Mouse (Mus musculus) spleen, adult 12 weeks (tissue): ENCODE measurements around the gene Gm13420.
"Not testable (repeated sequence)": the region's sequence is repeated elsewhere in the genome, so short reads cannot be mapped to it uniquely, and the experiment has no call there.

Source experiments
- DNase-seq: peaks from one replicate; pipeline ENCODE4 v3.0.0; 2022; ENCODE audit warnings: low spot score

Gm13420 gene

GRCm38 (mm10) chr2:29738799-29739198 is 12.7 kb downstream of the Gm13420 start:
- DNase-seq: no peak

DNA sequence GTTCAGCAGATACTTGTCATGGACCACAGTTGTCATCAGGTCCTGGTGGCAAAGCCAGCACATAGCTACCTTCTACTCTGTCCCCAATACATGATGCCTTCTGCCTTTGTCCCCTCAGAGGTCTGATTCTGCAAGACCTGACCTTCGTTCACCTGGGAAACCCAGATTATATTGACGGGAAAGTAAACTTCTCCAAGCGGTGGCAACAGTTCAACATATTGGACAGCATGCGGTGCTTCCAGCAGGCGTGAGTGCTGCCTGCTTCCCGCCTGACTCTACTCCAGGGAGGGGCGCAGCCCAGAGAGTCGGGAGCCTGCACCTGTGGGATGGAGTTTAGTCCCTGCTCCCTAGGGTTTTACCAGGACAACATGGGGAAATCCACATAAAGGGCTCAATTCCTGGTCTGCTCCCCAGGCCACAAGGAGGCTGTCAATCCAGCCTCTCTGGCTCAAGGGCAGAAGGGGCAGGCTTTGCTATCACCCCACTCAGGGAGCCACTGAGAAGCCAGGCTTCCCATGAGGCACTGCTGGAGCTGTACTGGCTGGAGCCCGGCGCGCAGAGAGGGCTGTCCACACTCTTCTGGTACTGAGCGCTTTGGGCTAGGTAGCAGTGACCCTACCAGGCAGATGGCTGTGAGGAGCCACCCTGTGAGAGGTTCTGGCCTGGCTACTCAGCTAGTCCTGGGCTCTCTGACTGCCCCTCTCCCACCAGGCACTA is 14.1 kb downstream of the Gm13420 start:
- DNase-seq: no peak

GRCm38 (mm10) chr2:29735708-29736107 is 15.8 kb downstream of the Gm13420 start:
- DNase-seq: no peak

- DNase-seq: no peak
Measured at GRCm38 (mm10) chr2:29733348-29733747, 18.1 kb downstream of the Gm13420 start.

DNA sequence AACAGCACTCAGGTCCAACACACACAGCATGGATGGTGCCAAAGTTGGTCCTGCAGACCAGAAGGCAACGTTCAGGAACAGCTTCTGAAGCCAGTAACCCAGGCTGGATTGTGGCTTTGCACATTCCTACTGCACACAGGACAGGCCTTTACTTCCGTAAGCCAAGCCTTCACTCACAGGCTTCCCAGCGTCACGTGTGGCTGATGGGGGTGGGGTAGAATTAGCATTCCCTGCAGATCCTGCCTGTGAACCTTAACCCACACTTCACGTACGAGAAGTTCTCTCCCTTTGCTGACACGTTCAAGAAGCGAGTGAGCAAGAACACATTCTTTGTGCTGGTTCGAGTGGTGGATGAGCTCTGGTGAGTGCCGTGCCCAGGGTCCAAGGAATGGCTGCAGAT is 18.9 kb downstream of the Gm13420 start:
- no peak for DNase-seq

GRCm38 (mm10) chr2:29731545-29731944 is 19.9 kb downstream of the Gm13420 start:
- DNase-seq: no peak

GRCm38 (mm10) chr2:29729500-29729899 is 22.0 kb downstream of the Gm13420 start:
- DNase-seq: no peak

DNA sequence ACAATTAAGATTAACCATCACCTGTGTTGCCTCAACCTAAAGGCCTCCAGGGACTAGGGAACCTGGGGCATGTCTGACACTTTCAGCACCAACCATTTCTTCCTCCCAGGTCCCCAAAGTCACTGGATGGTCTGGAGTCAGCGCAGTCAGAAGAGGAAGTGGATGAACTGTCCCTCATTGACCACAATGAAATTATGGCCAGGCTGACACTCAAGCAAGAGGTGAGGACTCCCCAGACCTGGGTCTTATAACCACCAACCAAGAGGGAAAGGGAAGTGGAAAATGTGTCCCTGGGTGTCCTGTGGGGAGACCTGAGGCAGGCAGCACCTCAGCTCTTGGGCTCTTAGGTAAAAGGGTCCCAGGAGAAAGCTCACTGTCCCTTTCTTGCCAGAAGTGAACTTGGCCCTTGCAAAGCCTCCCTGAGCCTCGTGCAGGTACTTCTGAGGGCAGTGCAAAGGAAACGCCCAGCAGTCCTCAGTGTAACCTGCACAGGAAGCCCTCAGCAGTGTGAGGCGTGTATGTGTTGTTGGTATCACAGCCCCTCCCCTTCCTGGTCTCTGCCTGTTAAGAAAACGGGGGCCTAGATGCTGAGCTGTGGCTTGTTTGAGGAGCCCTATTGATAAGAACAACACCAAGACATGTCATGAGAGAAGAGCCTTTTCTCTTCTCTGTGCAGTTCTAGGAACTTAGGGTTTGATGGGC is 26.7 kb downstream of the Gm13420 start:
- no peak for DNase-seq

GRCm38 (mm10) chr2:29723132-29723531 is 28.4 kb downstream of the Gm13420 start:
- no peak for DNase-seq

- no peak for DNase-seq
Measured at GRCm38 (mm10) chr2:29718581-29718980, 32.9 kb downstream of the Gm13420 start.

DNA sequence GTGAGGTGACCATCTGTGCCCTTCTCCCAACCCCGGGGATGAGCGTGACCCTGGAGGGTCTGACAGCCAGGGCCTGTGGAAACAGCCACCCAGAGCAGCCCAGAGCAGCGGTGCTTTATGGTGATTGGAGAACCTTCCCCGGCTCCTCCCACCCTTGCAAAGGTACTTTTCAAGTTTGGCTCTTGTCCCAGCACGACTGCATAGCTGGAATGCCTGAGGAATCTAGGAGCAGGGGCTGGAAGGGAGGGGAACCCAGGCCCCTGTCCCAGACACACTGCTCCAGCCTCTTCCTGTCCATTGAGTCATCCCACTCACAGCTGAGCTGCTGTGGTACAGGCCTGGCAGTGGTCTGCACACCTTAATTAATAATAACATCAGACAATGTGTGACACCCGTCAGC is 34.8 kb downstream of the Gm13420 start:
- no peak for DNase-seq

DNA sequence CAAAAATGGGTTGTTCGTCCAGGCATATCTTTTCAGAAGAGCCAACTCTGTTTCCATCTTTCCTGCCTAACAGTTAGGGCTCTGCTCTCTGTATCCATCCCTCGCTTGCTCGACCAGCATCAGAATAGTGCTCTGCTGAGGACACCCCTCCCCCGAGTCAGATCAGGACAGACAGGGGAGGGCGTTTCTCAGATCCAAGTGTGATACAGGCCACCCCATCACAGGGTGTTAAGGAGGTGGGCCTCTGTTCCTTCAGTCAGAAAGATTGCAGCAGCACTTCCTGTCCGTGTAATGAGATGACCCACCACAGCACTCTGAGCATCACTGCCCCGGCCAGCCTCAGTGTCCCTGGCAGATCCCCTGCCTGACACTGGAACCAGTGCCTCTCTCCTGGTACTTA is 35.3 kb downstream of the Gm13420 start:
- DNase-seq: no peak

GRCm38 (mm10) chr2:29714127-29714526 is 37.4 kb downstream of the Gm13420 start:
- DNase-seq: no peak

- DNase-seq: no peak
Measured at GRCm38 (mm10) chr2:29713501-29713900, 38.0 kb downstream of the Gm13420 start.

- no peak for DNase-seq
Measured at GRCm38 (mm10) chr2:29711877-29712276, 39.6 kb downstream of the Gm13420 start.

GRCm38 (mm10) chr2:29711038-29711437 is 40.4 kb downstream of the Gm13420 start:
- DNase-seq: no peak

DNA sequence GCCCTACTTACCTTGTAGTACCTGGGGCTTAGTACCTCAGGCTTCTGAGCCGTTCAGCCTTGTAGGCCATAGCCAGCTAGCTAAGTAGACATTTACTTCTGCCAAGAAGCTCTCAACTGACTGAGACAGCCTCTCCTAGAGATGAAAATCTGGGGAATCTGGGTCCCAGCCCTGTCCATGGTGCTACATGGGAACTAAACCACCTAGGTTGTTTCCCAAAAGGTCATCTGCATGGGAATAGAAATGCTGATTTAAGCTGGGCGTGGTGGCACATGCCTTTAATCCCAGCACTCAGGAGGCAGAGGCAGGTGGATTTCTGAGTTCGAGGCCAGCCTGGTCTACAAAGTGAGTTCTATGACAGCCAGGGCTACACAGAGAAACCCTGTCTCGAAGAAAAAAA is 43.3 kb downstream of the Gm13420 start:
- not testable (repeated sequence) for DNase-seq

DNA sequence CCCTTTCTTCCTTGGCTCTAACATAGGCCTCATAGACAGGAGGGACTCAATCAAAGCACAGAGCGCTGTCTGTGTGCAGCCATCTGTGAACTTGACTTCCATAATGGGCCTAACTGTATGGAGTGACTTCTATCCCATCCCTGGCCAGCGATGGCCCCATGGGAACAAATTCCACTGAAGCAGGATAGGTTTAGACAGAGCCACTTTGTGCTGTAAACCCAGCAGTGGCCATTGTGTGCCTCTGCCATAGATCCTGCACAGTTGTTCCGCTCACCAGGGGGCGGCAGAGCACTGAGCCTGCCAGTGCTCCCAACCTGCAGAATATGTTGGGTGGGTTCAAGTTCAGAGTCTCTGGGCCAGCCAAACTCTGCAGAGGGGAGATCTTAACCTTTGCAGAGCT is 43.8 kb downstream of the Gm13420 start:
- no peak for DNase-seq

GRCm38 (mm10) chr2:29706726-29707620 is 44.5 kb downstream of the Gm13420 start:
- DNase-seq: no peak

GRCm38 (mm10) chr2:29705493-29705892 is 46.0 kb downstream of the Gm13420 start:
- no peak for DNase-seq

GRCm38 (mm10) chr2:29703104-29704081 is 48.1 kb downstream of the Gm13420 start:
- DNase-seq: no peak
